Mouse (Mus musculus) bone marrow macrophage, adult 2 months (primary cell): ENCODE measurements around the gene Neurod2.

Source experiments
- CTCF ChIP-seq: IDR thresholded peaks from 2 replicates; pipeline ENCODE4 v1.5.1; 2012; ENCODE audit warnings: low read depth, mild to moderate bottlenecking, low read length, moderate library complexity
- POLR2A ChIP-seq: IDR thresholded peaks from 2 replicates; pipeline ENCODE4 v1.6.1; 2012; ENCODE audit warnings: mild to moderate bottlenecking, low read depth, low read length, borderline replicate concordance

DNA sequence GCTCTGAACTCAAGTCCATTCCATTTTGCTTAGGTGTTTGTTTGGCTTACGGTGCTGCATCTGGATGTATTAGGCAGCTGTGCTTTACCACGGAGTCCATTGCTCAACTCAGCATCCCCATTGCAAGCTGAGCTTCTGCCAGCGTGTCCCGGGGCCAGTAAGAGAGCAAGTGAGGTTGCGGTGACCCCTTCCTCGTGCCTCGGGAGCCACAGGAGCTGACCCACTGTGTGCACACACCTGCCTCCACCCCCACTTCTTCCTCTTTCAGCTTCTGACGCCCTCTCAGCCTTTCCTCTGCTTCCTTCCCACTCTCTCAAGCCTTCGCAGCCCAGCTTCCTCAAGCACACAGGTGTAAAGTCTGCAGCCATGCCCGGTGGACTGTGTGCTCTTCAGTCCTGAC lies 36.8 kb upstream of the Neurod2 start:
- TF ChIP-seq CTCF (no peak), POLR2A (no peak)
